Mouse (Mus musculus): Measurements from ENCODE around the gene Pdpn.

DNA sequence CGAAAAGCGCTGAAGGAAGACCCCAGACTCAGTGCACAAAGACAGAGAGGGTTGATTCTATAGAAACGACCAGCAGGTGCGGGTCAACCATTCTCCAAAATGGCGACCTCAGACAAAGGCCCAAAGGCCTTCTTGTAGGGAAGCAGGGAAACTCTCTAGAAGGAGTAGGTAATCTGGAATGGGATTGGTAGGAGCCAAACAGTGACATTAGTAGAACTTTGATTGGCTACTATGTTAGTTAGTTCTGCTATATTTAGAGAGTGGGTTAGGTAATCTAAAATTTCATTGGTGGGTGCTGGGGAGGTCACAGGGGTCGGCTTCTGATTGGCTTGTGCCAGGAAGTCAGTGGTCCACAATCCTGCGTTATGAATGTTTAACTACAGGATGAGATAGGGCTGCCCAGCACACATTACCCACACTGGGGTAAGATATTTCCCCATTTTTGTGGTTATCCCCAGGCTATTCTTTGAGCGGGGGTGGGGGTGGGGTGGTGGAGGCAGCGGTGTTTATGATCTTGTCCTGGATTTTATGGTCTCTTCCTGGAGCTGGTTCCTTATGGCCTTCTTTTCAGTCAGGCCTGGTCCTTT is 59.7 kb downstream of the Pdpn start:
- no peak for TF ChIP-seq GATA1 (IDR thresholded peaks at IDR 0.05; ENCODE audit: low read length)
- no peak for TF ChIP-seq TAL1 (IDR thresholded peaks at IDR 0.05; ENCODE audit: low read length)
